Mouse (Mus musculus): Measurements from ENCODE around the gene 4930447F04Rik. TPM values are rescaled to one million over a fixed set of nuclear protein-coding genes. Genes with fewer than 3 reads are reported as not detected.

4930447F04Rik gene
- not detected for polyA plus RNA-seq (2014; fragmentation: Illumina TruSeq; extraction: RNeasy Lipid Tissue Mini Kit (QIAGEN cat#74804); ENCODE audit: low read depth, low replicate concordance)

DNA sequence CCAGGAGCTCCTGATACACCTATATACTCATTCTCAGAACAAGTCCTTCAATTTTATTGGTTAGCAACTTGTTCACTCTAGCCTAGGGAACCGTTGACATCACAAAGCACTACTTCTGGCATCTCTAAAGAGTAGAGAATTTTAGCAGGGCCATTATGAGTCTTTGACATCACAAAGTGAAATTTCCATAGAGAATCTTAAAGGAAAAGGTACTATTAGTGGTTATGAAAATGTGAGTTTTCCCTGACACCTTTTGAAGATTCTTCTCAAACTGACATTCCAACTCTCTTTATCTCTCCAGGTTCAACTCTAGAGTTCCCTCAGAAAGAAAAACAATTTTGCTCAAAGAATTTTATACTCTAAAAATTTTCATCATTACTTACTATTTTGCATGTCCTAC lies at the start of gene 4930447F04Rik:
Gene 4930447F04Rik, minus strand, starts transcription at position 101 of the 400 bp plus-strand sequence.

Data from adipose tissue, adult 10 weeks (tissue).